Mouse (Mus musculus) kidney, embryonic 15.5 days (tissue): ENCODE results near the gene Ebf1. TPM values are rescaled to one million over a fixed set of nuclear protein-coding genes. Genes with fewer than 3 reads are reported as not detected.

ENCODE experiments used
- ATAC-seq: fragments of 200-750 bp; cut with Nextera tagmentation; replicated peaks from 2 replicates; pipeline ENCODE4 v1.8.0; 2017; ENCODE audit warnings: moderate TSS enrichment; ENCODE audit not compliant: low FRiP score
- H3K27ac ChIP-seq: fragments of 300-500 bp; sonication (generic); 2 replicates; pipeline ENCODE4 v1.5.1; 2015; ENCODE audit warnings: mild to moderate bottlenecking, inconsistent platforms
- H3K27me3 ChIP-seq: fragments of 300-500 bp; sonication (generic); 2 replicates; pipeline ENCODE4 v1.6.1; 2015; ENCODE audit warnings: inconsistent platforms
- H3K36me3 ChIP-seq: fragments of 300-500 bp; sonication (generic); 2 replicates; pipeline ENCODE4 v1.6.1; 2015; ENCODE audit warnings: inconsistent platforms
- H3K4me1 ChIP-seq: fragments of 300-500 bp; sonication (generic); 2 replicates; pipeline ENCODE4 v1.6.1; 2015; ENCODE audit warnings: inconsistent platforms
- H3K4me2 ChIP-seq: fragments of 300-500 bp; sonication (generic); 2 replicates; pipeline ENCODE4 v1.6.1; 2015; ENCODE audit warnings: moderate library complexity, mild to moderate bottlenecking, inconsistent platforms
- H3K4me3 ChIP-seq: fragments of 300-500 bp; sonication (generic); replicated peaks from 2 replicates; pipeline ENCODE4 v1.5.1; 2015; ENCODE audit warnings: mild to moderate bottlenecking, inconsistent platforms
- H3K9ac ChIP-seq: fragments of 300-500 bp; sonication (generic); 2 replicates; pipeline ENCODE4 v1.6.1; 2015; ENCODE audit warnings: mild to moderate bottlenecking, inconsistent platforms
- H3K9me3 ChIP-seq: fragments of 300-500 bp; sonication (generic); replicated peaks from 2 replicates; pipeline ENCODE4 v1.6.1; 2016; ENCODE audit warnings: inconsistent platforms
- WGBS: fragments of 180-500 bp; shearing (Covaris S2); methylation state at CpG from one replicate; pipeline ENCODE4 v1.1.7; 2015; ENCODE audit warnings: mixed read lengths; 5-methylcytosine and 5-hydroxymethylcytosine counted together
- polyA plus RNA-seq: library from polyadenylated mRNA; unstranded; fragments of >200 nt; fragmentation: Nextera tagmentation; extraction: Ambion mirVana; gene quantifications from 2 replicates; pipeline ENCODE4 v1.2.1, GENCODE M21; 2015

Gene Ebf1
- polyA plus RNA-seq, 1 experiment from 2014 or later = 24.1 TPM

- no peak overlapping the region for H3K27ac ChIP-seq
- 95% methylated on average over 1 of the region's 1 CpGs for WGBS
- H3K9me3 ChIP-seq = no peaks in the 10 kb centered on the region
- ATAC-seq = no peak
- H3K4me3 ChIP-seq = no peak overlapping the region
- no peaks in the 10 kb centered on the region for H3K27me3 ChIP-seq
- 0 out of 2 replicates have a peak, but pooled peaks cover 2% of the 10 kb centered on the region for H3K4me1 ChIP-seq
- H3K36me3 ChIP-seq = no peaks in the 10 kb centered on the region
- no peak overlapping the region for H3K4me2 ChIP-seq
- no peak overlapping the region for H3K9ac ChIP-seq
Measured at GRCm38 (mm10) chr11:45012081-45012480, 395.0 kb downstream of the Ebf1 start.

GRCm38 (mm10) chr11:45017493-45017892 lies 400.4 kb downstream of the Ebf1 start:
- Histone ChIP-seq H3K9ac (no peak overlapping the region), H3K4me1 (no peaks in the 10 kb centered on the region), H3K27ac (no peak overlapping the region), H3K36me3 (no peaks in the 10 kb centered on the region), H3K4me3 (no peak overlapping the region), H3K27me3 (no peaks in the 10 kb centered on the region), H3K9me3 (no peaks in the 10 kb centered on the region), H3K4me2 (no peak overlapping the region)
- no peak for ATAC-seq
- 67% methylated on average over 3 of the region's 3 CpGs for WGBS

GRCm38 (mm10) chr11:45026012-45026411 lies 408.9 kb downstream of the Ebf1 start:
- Histone ChIP-seq H3K9me3 (no peaks in the 10 kb centered on the region), H3K36me3 (no peaks in the 10 kb centered on the region), H3K4me1 (peaks cover 18% of the 10 kb centered on the region), H3K9ac (no peak overlapping the region), H3K4me3 (no peak overlapping the region), H3K27ac (no peak overlapping the region), H3K27me3 (no peaks in the 10 kb centered on the region), H3K4me2 (no peak overlapping the region)
- WGBS = 73% methylated on average over 5 of the region's 5 CpGs
- ATAC-seq = 0 out of 2 replicates have a peak, but pooled peaks have one; percentile 25

- H3K4me3 ChIP-seq = no peak overlapping the region
- no peaks in the 10 kb centered on the region for H3K36me3 ChIP-seq
- no peaks in the 10 kb centered on the region for H3K9me3 ChIP-seq
- peak; percentile 46; the same call in 1 of the 2 replicates for ATAC-seq
- H3K4me1 ChIP-seq = peaks cover 18% of the 10 kb centered on the region
- WGBS = 13% methylated on average over 11 of the region's 11 CpGs
- H3K27me3 ChIP-seq = no peaks in the 10 kb centered on the region
- peak overlapping the region; percentile 44 for H3K4me2 ChIP-seq
- no peak overlapping the region for H3K9ac ChIP-seq
- H3K27ac ChIP-seq = no peak overlapping the region
Measured at GRCm38 (mm10) chr11:45026674-45027073, 409.6 kb downstream of the Ebf1 start.

- Histone ChIP-seq H3K27me3 (no peaks in the 10 kb centered on the region), H3K36me3 (no peaks in the 10 kb centered on the region), H3K4me3 (no peak overlapping the region), H3K9me3 (no peaks in the 10 kb centered on the region), H3K4me2 (peak overlapping the region; percentile 44), H3K9ac (no peak overlapping the region), H3K27ac (no peak overlapping the region), H3K4me1 (peaks cover 18% of the 10 kb centered on the region)
- ATAC-seq = no peak
- WGBS = 38% methylated on average over 7 of the region's 7 CpGs
Measured at GRCm38 (mm10) chr11:45027076-45027475, 410.0 kb downstream of the Ebf1 start.

- H3K27ac ChIP-seq = no peak overlapping the region
- H3K9me3 ChIP-seq = no peaks in the 10 kb centered on the region
- no peak for ATAC-seq
- no peak overlapping the region for H3K4me3 ChIP-seq
- H3K4me1 ChIP-seq = no peaks in the 10 kb centered on the region
- no peaks in the 10 kb centered on the region for H3K36me3 ChIP-seq
- WGBS = 89% methylated on average over 7 of the region's 7 CpGs
- no peak overlapping the region for H3K4me2 ChIP-seq
- no peak overlapping the region for H3K9ac ChIP-seq
- no peaks in the 10 kb centered on the region for H3K27me3 ChIP-seq
Measured at GRCm38 (mm10) chr11:45055744-45056610, 438.9 kb downstream of the Ebf1 start.

Other genes with a start within 250 kb of the Ebf1 start
- not detected in 2 replicates for gene Il12b, start 217.3 kb upstream of the Ebf1 start, polyA plus RNA-seq
- gene Ublcp1, start 146.8 kb upstream of the Ebf1 start, polyA plus RNA-seq = 58.3 and 60.5 TPM in 2 replicates
- 65.2 and 65.3 TPM in 2 replicates for gene Rnf145, start 98.4 kb upstream of the Ebf1 start, polyA plus RNA-seq